7 mouse cellular contexts compared by ENCODE assay signal in the genomic region with DNA sequence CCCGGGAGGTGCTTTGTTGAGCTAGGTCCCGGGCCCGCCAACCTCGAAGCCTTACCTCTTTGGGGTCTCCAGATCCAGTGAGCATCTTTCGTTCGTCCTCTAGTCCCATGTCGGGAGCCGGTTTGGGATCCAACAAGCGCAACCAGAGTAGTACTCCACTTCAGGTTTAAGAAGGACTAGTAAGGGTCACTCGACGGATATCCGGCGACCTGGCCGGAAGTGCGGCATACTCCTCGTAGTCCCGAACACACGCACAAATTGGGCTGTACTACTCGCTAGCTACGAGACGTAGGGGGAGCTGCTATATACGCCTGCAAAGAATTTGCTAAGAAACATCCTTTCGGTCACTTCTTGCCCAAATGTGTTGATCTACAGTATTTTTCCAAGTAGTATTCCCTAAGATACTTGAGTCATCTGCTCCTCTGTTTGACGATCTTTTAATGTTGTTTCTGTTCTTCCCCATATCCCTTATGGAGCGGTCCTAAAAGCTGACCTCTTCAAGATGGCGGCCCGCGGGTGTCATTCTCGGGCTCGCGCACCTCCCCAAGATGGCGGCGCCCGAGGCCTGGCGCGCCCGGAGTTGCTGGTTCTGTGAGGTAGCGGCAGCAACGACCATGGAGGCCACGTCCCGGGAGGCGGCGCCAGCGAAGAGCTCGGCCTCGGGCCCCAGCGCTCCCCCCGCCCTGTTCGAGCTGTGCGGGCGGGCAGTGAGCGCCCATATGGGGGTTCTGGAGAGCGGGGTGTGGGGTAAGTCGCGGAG. TPM values are rescaled to one million over a fixed set of nuclear protein-coding genes. Genes with fewer than 3 reads are reported as not detected.
DNase-seq lines count a peak whose midpoint lies in the region; ATAC-seq lines count a peak whose summit lies in the region.

Gene Uqcrh, minus strand, starts transcription at position 211 of the 760 bp plus-strand sequence.
Gene Lrrc41, plus strand, starts transcription at position 409 of the 760 bp plus-strand sequence.

- no peaks in the 10 kb centered on the region for H3K27me3 ChIP-seq in intestine, embryonic 16.5 days (replicated peaks; ENCODE audit: control insufficient read depth, insufficient read depth, low read length)
- no peaks in the 10 kb centered on the region for H3K27me3 ChIP-seq in midbrain, embryonic 11.5 days (ENCODE audit: control insufficient read depth, insufficient read depth, low read length)

- H3K4me1 ChIP-seq in intestine, embryonic 16.5 days (ENCODE audit: control insufficient read depth, insufficient read depth, low read length) = peaks cover 28% of the 10 kb centered on the region
- H3K4me1 ChIP-seq in midbrain, embryonic 11.5 days (ENCODE audit: control insufficient read depth, insufficient read depth, low read length) = peaks cover 21% of the 10 kb centered on the region

- DNase-seq in adrenal gland, adult 8-10 months = peak; percentile 92
- peak; percentile 96 for DNase-seq in embryo, embryonic 9.5 days (ENCODE audit: extremely low spot score)
- peak; percentile 91 to 94 for DNase-seq in gastrocnemius, postnatal 4 days (ENCODE audit: low spot score in 2 of 2)
- DNase-seq in left cerebral cortex, postnatal 36 days (ENCODE audit: low spot score in 2 of 2) = peak; percentile 95 to 96
- peak; percentile 99 for DNase-seq in midbrain, embryonic 11.5 days (ENCODE audit: low spot score, missing footprints)
- peak; percentile 96 for DNase-seq in skeletal muscle tissue, adult 2 months (ENCODE audit: low read depth, low spot score)

- H3K4me3 ChIP-seq in intestine, embryonic 16.5 days (ENCODE audit: low read length) = peak within 1 kb of the TSS; percentile 99
- peak within 1 kb of the TSS; percentile 97 for H3K4me3 ChIP-seq in midbrain, embryonic 11.5 days (ENCODE audit: low read depth, low read length)

- peaks cover 3% of the 10 kb centered on the region; the same call in 1 of the 2 replicates for H3K36me3 ChIP-seq in intestine, embryonic 16.5 days (ENCODE audit: control insufficient read depth, insufficient read depth, low read length)
- H3K36me3 ChIP-seq in midbrain, embryonic 11.5 days (ENCODE audit: control insufficient read depth, insufficient read depth, low read length) = peaks cover 2% of the 10 kb centered on the region; the same call in 1 of the 2 replicates

- H3K9ac ChIP-seq in intestine, embryonic 16.5 days (ENCODE audit: low read depth, low read length) = peak within 1 kb of the TSS; percentile 100
- peak within 1 kb of the TSS; percentile 98 for H3K9ac ChIP-seq in midbrain, embryonic 11.5 days (ENCODE audit: low read length)

- intact Hi-C loops in left cerebral cortex, postnatal 36 days (cut with DNase I) = no loop called here

- ATAC-seq in intestine, embryonic 16.5 days = peak; percentile 92
- ATAC-seq in midbrain, embryonic 11.5 days (ENCODE audit: low FRiP score) = peak; percentile 94

- under 1% methylated on average over 55 of the region's 55 CpGs for WGBS in intestine, embryonic 16.5 days
- WGBS in midbrain, embryonic 11.5 days = under 1% methylated on average over 55 of the region's 55 CpGs

- H3K4me2 ChIP-seq in intestine, embryonic 16.5 days (ENCODE audit: low read depth, low read length) = peak within 1 kb of the TSS; percentile 94
- peak within 1 kb of the TSS; percentile 75 for H3K4me2 ChIP-seq in midbrain, embryonic 11.5 days

- H3K27ac ChIP-seq in intestine, embryonic 16.5 days (ENCODE audit: low read length) = peak within 1 kb of the TSS; percentile 96
- peak within 1 kb of the TSS; percentile 95 for H3K27ac ChIP-seq in midbrain, embryonic 11.5 days (ENCODE audit: low read depth, low read length)

- no peaks in the 10 kb centered on the region for H3K9me3 ChIP-seq in intestine, embryonic 16.5 days (ENCODE audit: control insufficient read depth, low read length)
- no peaks in the 10 kb centered on the region for H3K9me3 ChIP-seq in midbrain, embryonic 11.5 days (ENCODE audit: control insufficient read depth, low read length)

RNA-seq across cellular contexts. Expression of gene Uqcrh, which starts in this region (rescaled TPM):
- 100 to 1,000 TPM; 390 to 507 (median 480) TPM for total RNA-seq in adrenal gland, adult 8-10 months (2022)
- 100 to 1,000 TPM; 735 to 767 TPM for total RNA-seq in gastrocnemius, postnatal 4 days (2021)
- 745 and 751 TPM in 2 replicates for polyA plus RNA-seq in intestine, embryonic 16.5 days (2015; fragmentation: Nextera tagmentation; extraction: Ambion mirVana)
- 100 to 1,000 TPM; 411 to 431 TPM for total RNA-seq in left cerebral cortex, postnatal 36 days (2021)
- 398 and 455 TPM in 2 replicates for polyA plus RNA-seq in midbrain, embryonic 11.5 days (2014; fragmentation: Nextera tagmentation; extraction: Ambion mirVana)

RNA-seq across cellular contexts. Expression of gene Lrrc41, which starts in this region (rescaled TPM):
- total RNA-seq in adrenal gland, adult 8-10 months (2022) = 10 to 100 TPM; 58.2 to 84.0 (median 64.9) TPM
- 10 to 100 TPM; 44.2 to 44.8 TPM for total RNA-seq in gastrocnemius, postnatal 4 days (2021)
- polyA plus RNA-seq in intestine, embryonic 16.5 days (2015; fragmentation: Nextera tagmentation; extraction: Ambion mirVana) = 77.4 and 79.3 TPM in 2 replicates
- 10 to 100 TPM; 42.3 to 43.7 TPM for total RNA-seq in left cerebral cortex, postnatal 36 days (2021)
- 64.1 and 67.5 TPM in 2 replicates for polyA plus RNA-seq in midbrain, embryonic 11.5 days (2014; fragmentation: Nextera tagmentation; extraction: Ambion mirVana)

Comparison
In these comparisons a context has a peak if more than half of its experiments do, and no peak if none do; other contexts are left out.
1. Peak in every context shown above with its lines: DNase-seq, ATAC-seq, H3K4me3 ChIP-seq and H3K27ac ChIP-seq.